Mouse (Mus musculus) E14TG2a.4 (cell line): Measurements from ENCODE around the gene Max.

Experiments
- H3K27me3 ChIP-seq: 2 replicates; pipeline ENCODE4 v1.6.1; 2014; ENCODE audit warnings: low read length, control low read depth; ENCODE audit not compliant: insufficient read depth
- H3K36me3 ChIP-seq: 2 replicates; pipeline ENCODE4 v1.6.1; 2014; ENCODE audit warnings: low read length, control low read depth; ENCODE audit not compliant: insufficient read depth
- H3K4me1 ChIP-seq: replicated peaks from 2 replicates; pipeline ENCODE4 v1.6.1; 2014; ENCODE audit warnings: low read depth, low read length, control low read depth
- H3K4me3 ChIP-seq: replicated peaks from 2 replicates; pipeline ENCODE4 v1.5.1; 2014; ENCODE audit warnings: mild to moderate bottlenecking, low read length
- H3K9me3 ChIP-seq: 2 replicates; pipeline ENCODE4 v1.6.1; 2014; ENCODE audit warnings: low read length, control low read depth
- CTCF ChIP-seq: conservative IDR thresholded peaks from 2 replicates; pipeline ENCODE4 v1.5.1; 2014; ENCODE audit warnings: low read length
- NANOG ChIP-seq: IDR thresholded peaks from 2 replicates; pipeline ENCODE4 v1.6.1; 2014; ENCODE audit warnings: borderline replicate concordance, low read length, mixed read lengths
- POU5F1 ChIP-seq: IDR thresholded peaks from 2 replicates; pipeline ENCODE4 v1.6.1; 2014; ENCODE audit warnings: low read length, borderline replicate concordance

Gene Max

DNA sequence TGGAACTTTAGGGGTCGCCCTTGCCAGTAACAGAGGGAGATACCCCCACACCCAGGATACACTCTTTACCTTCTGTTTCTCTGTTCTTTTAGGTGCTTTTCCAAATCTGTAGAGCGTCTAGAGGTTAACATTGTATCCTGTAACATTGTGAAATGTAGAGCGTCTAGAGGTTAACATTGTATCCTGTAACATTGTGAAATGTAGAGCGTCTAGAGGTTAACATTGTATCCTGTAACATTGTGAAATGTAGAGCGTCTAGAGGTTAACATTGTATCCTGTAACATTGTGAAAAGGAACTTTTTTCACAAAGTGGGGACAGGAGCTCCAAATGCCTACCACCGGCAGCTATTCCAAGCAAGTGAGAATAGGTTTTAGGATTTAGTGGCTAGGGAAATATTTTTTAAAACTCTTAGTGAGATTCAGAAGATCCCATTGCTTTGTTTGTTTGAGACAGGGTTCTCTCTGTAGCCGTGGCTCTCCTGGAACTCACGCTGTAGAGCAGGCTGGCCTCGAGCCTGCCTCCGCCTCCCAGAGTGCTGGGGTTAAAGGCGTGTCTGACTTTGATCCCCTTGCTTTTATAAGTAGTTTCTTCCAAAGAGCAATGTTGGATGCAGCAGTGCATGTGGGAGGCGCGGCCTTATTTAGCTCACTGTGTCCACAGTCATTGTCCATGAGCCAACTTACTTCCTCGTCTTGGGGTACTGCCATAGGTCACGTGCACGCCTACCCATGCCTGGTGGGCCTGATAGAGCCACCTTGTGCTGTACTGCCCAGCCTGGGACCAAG lies 68.9 kb downstream of the Max start:
- Histone ChIP-seq H3K36me3 (peaks cover 46% of the 10 kb centered on the region), H3K27me3 (no peaks in the 10 kb centered on the region), H3K9me3 (peaks cover 23% of the 10 kb centered on the region), H3K4me3 (no peak overlapping the region), H3K4me1 (peaks cover 73% of the 10 kb centered on the region)
- TF ChIP-seq NANOG, result no peak
- TF ChIP-seq POU5F1, result no peak
- no peak for TF ChIP-seq CTCF

DNA sequence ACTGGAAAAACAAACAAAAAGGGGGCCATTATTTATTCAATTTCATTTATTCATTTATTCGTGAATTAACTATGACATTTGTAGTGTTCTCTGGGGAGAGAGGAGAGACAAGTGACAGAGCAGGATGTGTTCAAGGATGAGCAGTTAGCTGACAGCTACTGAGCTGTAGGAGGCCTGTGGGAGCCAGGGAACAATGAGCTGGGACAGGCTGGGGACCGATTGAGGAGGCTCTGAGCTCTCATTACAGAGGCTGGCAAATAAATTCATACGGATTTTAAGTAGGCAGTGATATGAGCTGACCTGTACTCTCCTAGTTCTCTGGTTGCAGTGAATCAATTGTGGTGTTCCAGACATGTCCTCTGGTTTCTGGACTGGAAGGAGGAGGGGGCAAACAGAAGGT lies 70.8 kb downstream of the Max start:
- peaks cover 72% of the 10 kb centered on the region for H3K4me1 ChIP-seq
- H3K9me3 ChIP-seq, result peaks cover 23% of the 10 kb centered on the region
- no peak for TF ChIP-seq NANOG
- no peak for TF ChIP-seq POU5F1
- no peak for TF ChIP-seq CTCF
- no peaks in the 10 kb centered on the region for H3K27me3 ChIP-seq
- H3K36me3 ChIP-seq, result peaks cover 48% of the 10 kb centered on the region
- no peak overlapping the region for H3K4me3 ChIP-seq

GRCm38 (mm10) chr12:76889404-76890184 lies 72.4 kb downstream of the Max start:
- TF ChIP-seq POU5F1 (no peak), NANOG (no peak), CTCF (0 out of 2 replicates have a peak, but pooled peaks have one; percentile 8)
- H3K9me3 ChIP-seq, result peaks cover 23% of the 10 kb centered on the region
- no peak overlapping the region for H3K4me3 ChIP-seq
- H3K4me1 ChIP-seq, result peaks cover 70% of the 10 kb centered on the region
- peaks cover 48% of the 10 kb centered on the region for H3K36me3 ChIP-seq
- no peaks in the 10 kb centered on the region for H3K27me3 ChIP-seq

- Histone ChIP-seq H3K4me1 (peaks cover 68% of the 10 kb centered on the region), H3K27me3 (no peaks in the 10 kb centered on the region), H3K4me3 (no peak overlapping the region), H3K36me3 (peaks cover 48% of the 10 kb centered on the region), H3K9me3 (peaks cover 23% of the 10 kb centered on the region)
- TF ChIP-seq POU5F1 (no peak), CTCF (no peak), NANOG (no peak)
Observed at GRCm38 (mm10) chr12:76887941-76888340, 74.1 kb downstream of the Max start.
